Mouse (Mus musculus): Measurements from ENCODE around the gene Cobll1.

The Cobll1 gene

DNA sequence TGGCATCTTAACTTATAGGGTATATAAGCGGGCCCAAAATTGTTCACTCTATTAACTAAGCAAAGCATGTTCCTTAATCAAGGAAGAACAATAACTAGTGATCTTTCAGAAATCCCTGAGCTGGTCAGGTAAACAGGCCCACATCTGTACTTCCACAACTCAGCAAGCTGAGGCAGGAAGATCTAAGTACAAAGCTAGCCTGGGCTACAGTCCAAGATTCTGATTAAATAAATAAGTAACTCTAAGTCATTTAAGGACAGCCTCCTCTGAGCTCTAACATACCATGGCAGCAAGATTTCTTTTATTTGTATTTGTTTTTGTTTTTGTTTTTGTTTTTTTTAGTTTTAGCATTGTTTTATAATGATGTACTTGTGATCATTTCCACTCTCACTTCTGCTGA is 42.2 kb downstream of the Cobll1 start:
- no peak for DNase-seq (ENCODE audit: low spot score in 2 of 2)

DNA sequence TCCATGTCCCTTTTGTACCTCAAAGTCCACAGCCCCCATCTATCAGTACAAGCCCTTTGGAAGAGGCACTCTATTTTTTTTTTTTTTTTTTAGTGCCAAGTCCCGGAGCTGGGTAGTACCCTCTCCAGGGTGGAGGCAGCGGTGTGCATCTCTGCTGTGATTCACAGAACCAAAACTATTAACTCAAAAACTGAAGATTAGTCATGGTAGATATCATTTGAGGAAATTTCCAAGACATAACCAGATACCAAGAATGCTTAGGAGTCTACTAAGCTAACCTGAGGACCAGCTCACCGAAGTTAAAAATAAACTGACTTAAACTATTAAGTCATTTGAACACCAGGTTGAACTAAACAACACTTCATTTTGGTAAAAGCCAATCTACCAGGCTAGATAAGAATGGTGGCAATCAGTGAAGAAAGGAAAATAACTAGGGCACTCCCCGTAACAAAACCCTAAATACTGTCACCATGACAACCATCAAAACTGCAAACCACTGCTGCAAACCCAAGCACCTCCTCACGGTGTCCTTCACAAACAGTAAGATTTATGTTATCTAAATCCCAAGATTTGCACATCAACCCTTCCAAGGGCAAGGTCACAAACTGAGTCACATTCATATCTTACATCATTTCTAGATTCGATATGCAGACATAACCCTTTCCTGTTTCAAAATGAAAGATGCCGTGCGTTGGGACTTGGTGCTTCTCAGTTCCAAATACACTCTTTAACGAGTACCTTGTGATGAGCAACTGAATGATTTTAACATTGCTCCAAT is 43.8 kb downstream of the Cobll1 start:
- no peak for DNase-seq (ENCODE audit: low spot score in 2 of 2)

DNA sequence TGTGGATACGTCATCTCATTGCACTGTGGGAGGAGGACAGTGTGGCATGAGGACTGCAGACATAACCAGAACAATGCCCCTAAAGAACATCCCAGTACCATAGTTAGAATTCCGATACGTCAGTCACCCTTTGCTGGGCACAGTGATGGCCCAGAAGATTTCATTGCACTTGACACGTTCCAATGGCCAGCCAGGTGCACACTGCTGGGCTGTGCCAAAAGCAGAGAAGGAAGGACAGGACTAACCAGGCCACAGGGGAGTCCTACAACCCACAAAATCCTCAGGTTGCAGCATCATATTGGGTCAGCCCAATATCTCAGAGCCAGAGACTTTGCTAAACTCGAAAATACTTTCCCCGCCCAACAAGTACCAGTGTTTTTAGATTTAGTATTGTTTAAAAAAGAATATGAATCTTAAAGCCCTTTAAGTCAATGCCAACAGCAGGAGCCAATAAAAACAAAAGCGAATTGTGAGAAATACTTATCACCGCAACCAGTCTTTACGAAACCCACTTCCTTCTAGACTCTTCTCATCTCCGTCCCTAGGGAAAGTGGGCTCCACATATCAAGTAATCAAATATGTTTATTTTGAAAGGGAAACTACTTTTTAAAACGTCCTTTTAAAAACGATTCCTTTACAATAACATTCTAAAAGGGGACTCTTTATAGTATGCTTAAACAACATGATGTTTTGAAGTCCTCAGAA is 46.0 kb downstream of the Cobll1 start:
- peak; percentile 22 to 29 for DNase-seq (ENCODE audit: low spot score in 2 of 2)

DNA sequence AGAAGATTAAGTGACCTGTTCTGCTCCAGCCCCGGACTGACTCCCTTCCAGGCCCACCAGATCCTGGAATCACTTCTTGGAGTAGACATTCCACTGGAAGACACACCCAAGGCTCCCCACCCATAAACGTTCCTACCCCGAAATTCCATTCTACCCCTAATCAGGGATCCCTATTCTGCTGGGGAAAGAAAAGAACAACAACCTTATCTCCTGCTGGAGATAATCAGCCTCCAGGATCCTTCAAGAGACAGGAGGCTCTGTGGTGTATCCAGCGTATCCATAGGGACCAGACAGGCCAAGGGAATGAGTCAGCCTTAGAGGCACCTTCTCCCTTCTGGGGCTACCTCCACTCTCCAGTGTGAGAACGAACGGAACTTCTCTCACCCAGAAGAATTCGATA is 47.8 kb downstream of the Cobll1 start:
- DNase-seq (ENCODE audit: low spot score in 2 of 2) = no peak

DNA sequence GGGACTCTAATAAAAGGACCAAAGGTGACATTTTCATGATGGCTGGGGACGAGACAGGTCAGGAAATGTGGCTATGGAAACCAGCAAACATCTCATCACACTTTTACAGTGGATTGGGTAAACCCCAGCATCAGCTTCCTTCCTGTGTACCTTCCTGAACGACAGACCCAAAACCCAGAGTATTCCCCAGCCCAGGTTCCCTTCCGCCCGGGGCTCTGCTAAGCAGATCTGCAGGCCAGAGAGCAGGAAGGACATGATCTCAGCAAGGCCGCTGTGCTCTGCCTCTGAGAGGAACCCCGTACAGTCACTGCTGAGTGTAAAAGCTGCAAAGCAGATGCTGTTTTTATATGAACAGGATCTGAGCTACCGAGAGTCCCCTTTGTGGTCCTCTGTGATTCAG is 49.9 kb downstream of the Cobll1 start:
- DNase-seq (ENCODE audit: low spot score in 2 of 2) = peak; percentile 80 to 84

DNA sequence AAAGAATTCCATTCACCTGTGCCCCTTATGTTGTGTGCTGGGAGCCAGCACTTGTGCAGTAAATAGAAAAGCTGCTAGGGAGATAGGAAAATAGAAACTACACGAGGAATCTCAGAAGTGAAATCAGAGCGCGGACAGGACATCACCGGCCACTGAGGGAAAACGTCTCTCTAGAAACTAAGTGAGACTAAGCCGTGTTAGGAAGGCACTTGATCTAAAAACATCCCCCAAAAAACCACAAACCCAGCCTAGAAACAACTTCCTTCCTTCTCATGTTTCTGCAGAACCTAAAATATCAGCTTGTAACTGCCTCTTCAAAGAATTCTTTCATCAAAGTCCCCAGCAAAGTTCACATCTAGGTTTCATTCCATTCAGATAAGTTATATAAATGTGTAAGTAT is 50.6 kb downstream of the Cobll1 start:
- DNase-seq (ENCODE audit: low spot score in 2 of 2) = peak; percentile 73 to 78

DNA sequence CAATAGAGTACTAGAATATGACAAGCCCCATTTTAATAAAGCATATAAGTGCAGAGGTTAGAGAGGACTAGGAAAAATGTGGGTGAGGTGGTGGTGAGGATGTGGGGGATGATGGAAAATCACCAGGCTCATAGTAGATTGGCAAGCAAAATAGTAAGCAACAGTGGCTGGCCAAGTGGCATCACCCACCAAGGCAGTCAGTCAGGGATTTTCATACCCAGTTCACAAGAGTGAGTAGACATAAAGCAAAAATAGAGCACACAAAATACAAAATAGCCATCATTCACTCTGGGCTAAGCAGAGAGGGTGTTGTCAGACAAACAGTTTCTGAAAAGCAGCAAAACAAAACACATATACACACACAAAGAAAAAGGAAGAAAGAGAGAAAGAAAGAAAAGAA is 51.6 kb downstream of the Cobll1 start:
- no peak for DNase-seq (ENCODE audit: low spot score in 2 of 2)

DNA sequence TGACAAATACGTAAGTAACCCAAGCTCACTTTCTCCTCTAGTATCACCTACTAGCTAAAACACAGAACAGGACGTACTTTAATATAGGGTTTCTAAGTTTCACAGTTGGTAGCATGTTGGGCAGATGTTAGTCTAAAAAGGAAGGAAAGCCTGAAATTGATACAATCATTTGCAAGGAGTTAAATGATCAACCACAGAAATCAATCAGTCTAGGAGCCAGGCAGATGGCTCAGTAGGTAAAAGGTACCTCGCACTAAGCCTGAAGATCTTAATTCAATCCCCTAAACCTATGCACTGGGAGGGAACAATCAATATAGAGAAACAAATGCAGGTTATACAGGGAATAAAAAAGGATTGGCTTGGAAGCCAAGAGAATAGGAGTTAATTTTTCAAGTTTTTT is 52.0 kb downstream of the Cobll1 start:
- no peak for DNase-seq (ENCODE audit: low spot score in 2 of 2)

DNA sequence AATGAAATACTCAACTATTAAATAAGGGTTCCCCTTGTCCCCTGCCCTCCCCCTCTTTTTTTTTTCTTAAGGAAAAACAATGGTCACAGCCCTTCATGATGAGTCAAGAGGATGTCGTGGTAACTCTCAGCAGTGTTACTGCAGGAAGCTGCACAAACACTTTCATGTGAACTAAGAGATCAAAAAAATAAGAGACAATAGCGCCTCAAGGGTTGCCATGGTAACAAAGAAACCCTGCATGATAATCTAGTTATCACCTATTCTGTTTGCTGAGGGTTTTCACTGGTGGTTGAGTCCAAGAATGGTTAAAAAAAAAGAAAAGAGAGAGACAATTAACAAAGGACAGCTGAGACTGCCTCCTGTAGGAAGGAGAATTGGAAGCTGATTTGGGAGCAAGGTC is 56.5 kb downstream of the Cobll1 start:
- DNase-seq (ENCODE audit: low spot score in 2 of 2) = peak in 1 of 2 experiments; percentile 23

DNA sequence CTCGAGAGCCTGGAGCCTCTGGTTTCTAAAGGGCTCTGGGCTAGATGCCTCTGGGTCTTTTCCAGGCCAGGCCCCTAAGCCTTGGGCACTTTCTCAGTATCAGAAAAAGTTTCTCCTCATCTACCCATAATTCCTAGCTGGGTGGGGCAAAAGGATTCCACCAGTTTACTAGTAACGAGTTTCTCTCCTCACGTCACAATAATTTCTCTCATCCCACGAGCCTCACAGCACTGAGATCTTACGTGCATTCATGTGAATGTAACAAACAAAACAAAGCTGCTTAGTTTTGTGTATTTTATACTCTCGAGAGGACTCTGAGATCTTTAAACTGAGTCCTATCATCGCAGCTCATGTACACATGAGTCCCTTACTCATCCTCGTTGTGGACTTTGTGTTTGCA is 57.5 kb downstream of the Cobll1 start:
- no peak for DNase-seq (ENCODE audit: low spot score in 2 of 2)

DNA sequence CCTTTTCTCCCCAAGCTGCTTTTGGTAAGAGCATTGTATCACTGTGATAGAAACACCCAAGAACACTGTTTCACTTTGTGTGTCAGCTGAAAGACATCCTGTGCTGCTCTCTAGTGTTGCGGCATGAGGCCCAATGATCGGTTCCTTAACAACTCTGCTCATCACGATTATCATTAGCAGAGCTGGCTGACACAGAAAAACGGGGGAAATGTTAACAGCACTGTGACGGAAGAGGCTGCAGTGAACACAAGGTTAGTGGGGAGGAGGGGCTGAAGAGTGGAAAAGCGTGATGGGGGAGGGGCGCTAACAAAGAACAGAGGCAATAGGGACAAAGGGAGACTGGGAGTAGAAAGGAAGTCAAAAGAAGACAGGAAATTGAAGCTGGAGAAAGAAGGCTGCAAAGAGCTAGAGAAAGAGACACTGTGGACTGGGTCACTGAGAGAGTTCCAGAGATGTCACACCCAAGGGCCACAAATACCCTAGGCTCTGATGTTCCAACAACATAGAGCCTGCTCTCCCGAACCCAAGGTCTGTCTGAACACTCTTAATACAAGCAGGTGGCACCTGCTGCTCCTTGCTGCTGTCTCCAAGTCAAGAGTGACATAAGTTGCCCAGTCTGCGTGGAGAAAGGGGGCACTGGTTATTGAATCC is 58.0 kb downstream of the Cobll1 start:
- DNase-seq (ENCODE audit: low spot score in 2 of 2) = no peak

DNA sequence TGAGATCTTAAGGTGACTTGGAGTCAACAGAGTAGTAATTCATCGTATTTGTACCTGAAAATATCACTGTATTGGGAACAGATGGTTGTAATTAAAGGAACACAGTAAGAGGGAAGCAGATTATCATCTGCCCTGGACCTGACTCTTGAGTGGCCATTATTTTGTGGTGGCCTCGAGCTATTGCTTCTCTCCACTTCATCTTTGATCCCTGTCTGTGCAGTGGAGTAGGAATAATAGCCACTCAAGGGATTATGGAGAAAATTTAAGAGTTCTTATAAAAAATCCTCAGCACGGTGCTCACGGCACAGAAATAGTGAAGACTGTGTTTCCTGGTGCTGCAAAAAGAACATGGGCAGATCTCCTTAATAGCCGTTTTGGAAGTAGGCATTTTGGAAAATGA is 63.6 kb downstream of the Cobll1 start:
- no peak for DNase-seq (ENCODE audit: low spot score in 2 of 2)

DNA sequence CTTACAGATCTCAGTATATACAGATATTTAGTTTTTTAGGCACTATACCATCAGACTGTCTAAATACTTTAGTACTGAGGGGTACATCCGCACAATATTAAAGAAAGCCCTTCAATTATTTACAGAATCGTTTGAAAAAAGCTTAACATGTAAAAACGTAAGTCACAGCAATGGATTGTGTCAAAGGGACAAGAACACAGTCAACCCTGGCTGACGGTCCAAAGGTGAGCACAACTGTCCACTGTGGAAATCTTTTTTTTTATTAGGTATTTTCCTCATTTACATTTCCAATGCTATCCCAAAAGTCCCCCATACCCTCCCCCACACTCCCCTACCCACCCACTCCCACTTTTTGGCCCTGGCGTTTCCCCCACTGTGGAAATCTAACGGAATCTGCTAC is 67.1 kb downstream of the Cobll1 start:
- DNase-seq (ENCODE audit: low spot score in 2 of 2) = no peak

DNA sequence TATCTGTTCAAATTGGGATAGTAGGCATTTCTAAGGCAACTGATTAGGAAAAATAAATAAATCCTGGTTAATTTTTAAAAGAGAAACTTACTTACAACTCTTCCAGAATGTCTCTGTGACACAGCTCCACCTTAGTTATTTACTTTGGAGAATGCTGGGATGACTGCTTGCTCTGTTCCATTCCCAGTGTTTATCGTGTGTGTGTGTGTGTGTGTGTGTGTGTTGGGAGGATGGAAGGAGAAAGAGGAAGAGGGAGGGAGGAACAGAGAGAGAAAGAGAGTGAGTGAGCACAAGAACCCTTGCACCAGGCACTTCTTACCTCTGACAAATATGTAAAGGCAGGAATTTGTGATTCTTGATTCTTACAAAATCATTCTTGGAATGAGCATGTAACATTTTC is 67.7 kb downstream of the Cobll1 start:
- no peak for DNase-seq (ENCODE audit: low spot score in 2 of 2)

DNA sequence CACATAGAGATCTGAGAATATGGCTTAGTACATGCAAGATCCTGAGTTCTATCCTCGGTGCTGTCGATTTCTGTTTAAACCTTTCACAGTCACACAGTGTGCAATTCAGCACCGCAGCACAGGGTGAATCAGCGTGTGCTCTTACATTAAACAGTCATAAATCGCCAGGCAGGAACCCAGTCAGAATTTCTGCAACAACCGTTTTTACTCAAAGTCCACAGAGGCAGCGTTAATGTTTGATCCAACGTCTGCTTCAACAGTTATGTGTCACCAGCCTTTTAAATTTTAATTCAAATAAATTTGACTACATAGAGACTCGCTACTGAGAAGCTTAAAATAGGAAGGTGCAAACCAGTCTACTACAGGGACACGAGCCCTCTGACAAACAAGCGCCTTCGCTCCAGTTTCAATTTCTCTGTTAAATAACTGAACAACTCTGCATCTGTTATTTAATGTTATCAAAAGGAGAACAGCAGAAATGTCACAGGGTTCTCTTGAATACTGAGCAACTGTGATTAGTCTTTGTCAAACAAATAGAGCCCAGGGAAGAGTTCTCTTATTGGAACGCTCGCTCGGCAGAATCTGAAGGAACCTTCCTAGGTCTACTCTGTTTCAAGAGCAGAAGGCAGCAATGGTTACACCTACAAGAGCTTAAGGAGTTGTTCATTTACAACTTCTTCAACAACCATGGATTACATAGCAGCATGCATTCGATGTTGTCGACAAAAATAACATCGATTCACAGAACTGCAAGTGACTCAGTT is 68.3 kb downstream of the Cobll1 start:
- DNase-seq (ENCODE audit: low spot score in 2 of 2) = no peak

DNA sequence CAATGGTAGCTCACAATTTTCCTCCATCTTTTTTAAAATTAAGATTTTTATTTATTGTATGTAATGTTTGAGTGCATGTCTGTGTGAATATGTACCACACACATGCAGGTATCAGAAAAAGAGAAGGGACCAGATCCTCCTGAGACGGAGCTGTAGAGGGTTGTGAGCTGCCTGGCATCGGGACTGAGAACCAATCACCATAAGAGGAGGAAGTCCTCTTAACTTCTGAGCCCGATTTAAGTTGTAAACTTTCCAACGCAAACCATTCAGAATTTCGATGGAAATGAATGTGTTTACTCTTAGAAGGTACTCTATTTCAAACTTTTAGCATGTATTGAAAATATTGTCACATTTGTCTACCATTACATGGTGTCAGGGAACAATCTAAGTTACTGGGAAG is 68.9 kb downstream of the Cobll1 start:
- no peak for DNase-seq (ENCODE audit: low spot score in 2 of 2)

DNA sequence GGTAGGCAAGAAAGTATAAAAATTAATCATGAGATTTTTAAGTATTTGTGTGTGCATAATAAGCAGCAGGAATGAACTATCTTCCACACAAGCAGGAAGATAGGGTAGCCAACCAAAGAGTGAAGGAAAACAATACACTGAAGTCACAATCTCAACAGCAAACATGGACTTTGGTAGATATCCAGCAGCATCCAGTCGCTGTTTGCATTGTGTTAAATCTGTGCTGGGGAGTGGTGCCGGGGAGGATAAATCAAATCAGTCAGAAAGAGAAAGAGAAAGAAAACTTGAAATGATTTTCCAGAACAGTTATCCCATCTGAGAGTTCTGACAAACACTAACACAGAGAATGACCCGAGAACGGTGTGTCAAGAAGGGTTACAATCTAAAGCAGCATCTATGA is 75.2 kb downstream of the Cobll1 start:
- no peak for DNase-seq (ENCODE audit: low spot score in 2 of 2)

DNA sequence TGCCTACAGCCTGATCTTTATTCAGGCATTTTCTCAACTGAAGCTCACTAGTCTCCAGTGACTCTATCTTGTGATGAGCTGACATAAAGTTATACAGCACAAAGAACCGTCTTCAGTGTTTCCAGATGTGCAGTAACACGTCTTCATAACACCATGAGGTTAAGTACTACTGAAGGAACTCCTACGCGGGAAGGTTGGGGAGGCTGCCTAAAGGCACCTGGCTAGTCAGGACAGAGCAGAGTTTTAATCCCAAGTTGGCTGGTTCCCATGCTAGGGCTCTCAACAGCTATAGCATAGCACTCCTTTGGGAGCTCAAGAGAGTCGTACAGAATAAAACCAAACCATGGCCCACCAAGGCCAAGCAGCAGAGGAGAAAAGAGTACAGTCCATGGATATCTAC is 76.6 kb downstream of the Cobll1 start:
- DNase-seq (ENCODE audit: low spot score in 2 of 2) = no peak

DNA sequence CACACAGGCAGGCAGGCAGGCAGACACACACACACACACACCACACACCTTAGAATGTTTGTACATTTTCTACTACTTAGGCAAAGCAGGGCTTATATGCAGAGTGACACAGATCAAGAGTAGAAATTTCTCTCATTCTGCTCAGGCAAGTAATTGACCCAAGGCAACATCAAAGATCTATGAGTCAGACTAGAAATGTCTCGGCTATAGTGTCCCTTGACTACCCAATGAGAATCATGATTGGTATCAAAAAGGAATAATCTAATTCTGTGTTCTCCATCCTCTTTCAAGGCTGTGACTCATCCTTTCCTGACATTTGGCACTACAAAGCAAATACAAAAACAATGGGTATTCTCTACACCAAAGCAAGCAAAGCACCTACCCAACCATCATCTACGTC is 77.5 kb downstream of the Cobll1 start:
- no peak for DNase-seq (ENCODE audit: low spot score in 2 of 2)

DNA sequence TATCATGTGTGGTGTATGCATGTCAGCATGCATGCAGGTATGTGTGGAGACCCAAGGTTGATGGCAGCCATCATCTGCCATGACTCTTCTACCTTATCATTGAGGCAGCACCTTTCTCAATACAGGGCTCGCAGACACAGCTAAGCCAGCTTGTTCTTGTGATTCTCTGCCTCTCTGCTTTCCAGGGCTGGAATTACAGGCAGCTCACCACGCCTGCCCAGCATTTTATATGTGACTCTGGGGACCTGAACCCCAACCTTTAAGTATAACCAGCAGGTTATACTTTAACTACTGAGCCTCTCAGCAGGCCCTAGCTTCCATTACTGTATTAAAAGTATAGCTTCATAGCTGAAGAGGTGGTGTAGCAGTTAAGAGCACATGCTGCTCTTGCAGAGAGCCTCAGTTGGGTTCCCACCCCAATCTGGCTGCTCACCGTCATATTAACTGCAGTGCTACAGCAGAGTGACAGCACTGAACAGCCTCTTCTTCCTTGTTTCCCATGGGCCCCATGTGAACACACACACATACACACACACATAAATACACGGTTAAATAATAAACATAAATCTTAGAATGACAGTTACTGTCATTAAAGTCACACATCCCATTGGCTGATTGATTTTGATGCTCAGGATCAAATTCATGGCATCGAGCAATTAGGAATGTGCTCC is 81.1 kb downstream of the Cobll1 start:
- no peak for DNase-seq (ENCODE audit: low spot score in 2 of 2)

DNA sequence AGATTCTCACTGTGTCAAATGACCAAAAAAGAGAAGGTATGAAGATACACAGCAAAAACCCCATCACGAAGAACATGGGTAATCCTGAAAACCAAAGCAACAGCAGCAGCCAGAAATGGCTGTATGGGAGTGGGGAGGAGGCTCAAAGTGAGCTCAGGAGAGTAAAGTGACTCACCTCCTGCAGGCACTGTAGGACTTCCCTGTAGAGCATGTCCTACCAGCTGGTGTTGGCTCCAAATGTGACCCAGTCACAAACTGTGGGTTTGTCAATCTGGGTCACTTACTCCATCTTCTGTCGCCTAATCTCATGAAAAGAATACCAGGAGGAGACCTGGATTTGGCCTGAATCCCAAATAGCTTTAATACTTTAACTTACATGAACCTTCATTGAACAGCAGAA is 81.9 kb downstream of the Cobll1 start:
- no peak for DNase-seq (ENCODE audit: low spot score in 2 of 2)

DNA sequence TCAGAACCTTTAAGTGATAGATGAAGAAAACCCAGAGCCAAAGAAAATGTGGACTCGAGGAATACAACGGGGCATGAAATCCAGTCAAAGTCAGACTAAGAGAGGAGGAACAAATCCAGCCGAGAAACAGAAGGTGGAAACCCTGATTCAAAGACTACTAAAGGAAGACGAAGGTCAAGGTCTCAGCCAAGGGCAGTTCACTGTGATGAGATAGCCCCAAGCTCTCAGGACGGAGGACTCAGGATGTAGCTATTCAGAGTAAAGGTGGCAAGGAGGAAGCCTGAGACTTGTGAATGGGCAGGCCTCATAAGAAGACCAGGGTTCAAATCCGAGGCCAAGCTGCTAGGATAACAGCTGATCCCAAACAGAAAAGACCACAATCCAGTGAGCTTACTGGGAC is 90.3 kb downstream of the Cobll1 start:
- DNase-seq (ENCODE audit: low spot score in 2 of 2) = no peak

Measured in spleen, postnatal 36 days (tissue).